Mouse (Mus musculus) C2C12 (cell line): ENCODE measurements around the gene Strn4.

Experiments used
- CTCF ChIP-seq: IDR thresholded peaks from one replicate; pipeline ENCODE4 v1.5.1; 2011; ENCODE audit not compliant: control insufficient read depth, insufficient read depth, insufficient read length
- FOSL1 ChIP-seq: IDR thresholded peaks from one replicate; pipeline ENCODE4 v1.8.0; 2011; ENCODE audit warnings: mild to moderate bottlenecking, low read length; ENCODE audit not compliant: poor library complexity, insufficient read depth, severe bottlenecking
- MAX ChIP-seq: IDR thresholded peaks from one replicate; pipeline ENCODE4 v1.6.1; 2011; ENCODE audit warnings: mild to moderate bottlenecking, control low read depth
- MYOG ChIP-seq: IDR thresholded peaks from one replicate; pipeline ENCODE4 v1.6.1; 2011; ENCODE audit not compliant: control insufficient read depth, insufficient read length; ENCODE audit errors: extremely low read depth
- USF1 ChIP-seq: IDR thresholded peaks from one replicate; pipeline ENCODE4 v1.6.1; 2011; ENCODE audit warnings: low read depth, mild to moderate bottlenecking, control low read depth, moderate library complexity

GRCm38 (mm10) chr7:16821669-16822101 lies 6.0 kb downstream of the Strn4 start:
- TF ChIP-seq CTCF, result no peak
- TF ChIP-seq MYOG, result no peak
- TF ChIP-seq MAX, result no peak
- no peak for TF ChIP-seq USF1
- no peak for TF ChIP-seq FOSL1
